Mouse (Mus musculus) hindbrain, postnatal 0 days (tissue): ENCODE measurements at regions not wholly inside any gene's neighbourhood (a gene's known extent, or its start where the extent isn't known, plus 50 kb on each side); places are given as distances from the start of the nearest gene placed in this dataset.

Source experiments
- ATAC-seq: fragments of 200-750 bp; cut with Nextera tagmentation; 2 replicates; pipeline ENCODE4 v1.8.0; 2017; ENCODE audit warnings: mild to moderate bottlenecking, moderate TSS enrichment, moderate library complexity
- DNase-seq: peaks from one replicate; pipeline ENCODE4 v3.0.0-alpha.2; 2015; ENCODE audit warnings: low spot score
- H3K27ac ChIP-seq: fragments of 300-500 bp; sonication (generic); 2 replicates; pipeline ENCODE4 v1.5.1; 2014; ENCODE audit warnings: mild to moderate bottlenecking
- H3K27me3 ChIP-seq: fragments of 300-500 bp; sonication (generic); 2 replicates; pipeline ENCODE4 v1.6.1; 2014; ENCODE audit warnings: low read length, mixed read lengths; ENCODE audit not compliant: insufficient read depth
- H3K36me3 ChIP-seq: fragments of 300-500 bp; sonication (generic); 2 replicates; pipeline ENCODE4 v1.6.1; 2014; ENCODE audit warnings: low read length, mixed read lengths; ENCODE audit not compliant: insufficient read depth
- H3K4me1 ChIP-seq: fragments of 300-500 bp; sonication (generic); 2 replicates; pipeline ENCODE4 v1.6.1; 2014; ENCODE audit warnings: antibody characterized with exemption, low read length, mixed read lengths; ENCODE audit not compliant: insufficient read depth
- H3K4me2 ChIP-seq: fragments of 300-500 bp; sonication (generic); 2 replicates; pipeline ENCODE4 v1.6.1; 2014; ENCODE audit warnings: low read depth, mild to moderate bottlenecking, low read length, moderate library complexity, mixed read lengths
- H3K4me3 ChIP-seq: fragments of 300-500 bp; sonication (generic); 2 replicates; pipeline ENCODE4 v1.5.1; 2014; ENCODE audit warnings: low read length
- H3K9ac ChIP-seq: fragments of 300-500 bp; sonication (generic); replicated peaks from 2 replicates; pipeline ENCODE4 v1.6.1; 2014; ENCODE audit warnings: mild to moderate bottlenecking, low read length, moderate library complexity, mixed read lengths
- H3K9me3 ChIP-seq: fragments of 300-500 bp; sonication (generic); 2 replicates; pipeline ENCODE4 v1.6.1; 2016; ENCODE audit warnings: low read length, mixed read lengths
- CTCF ChIP-seq: IDR thresholded peaks from 2 replicates; pipeline ENCODE4 v1.5.1; 2016; ENCODE audit warnings: antibody characterized with exemption, control low read depth, low read depth
- WGBS: fragments of 180-500 bp; shearing (Covaris S2); extraction: QIAGEN DNeasy Blood & Tissue Kit; methylation state at CpG from one replicate; pipeline ENCODE4 v1.1.7; 2014; 5-methylcytosine and 5-hydroxymethylcytosine counted together

GRCm38 (mm10) chr1:143132806-143133205 is 507.7 kb upstream of the B3galt2 start:
- Histone ChIP-seq H3K4me2 (no peak overlapping the region), H3K4me1 (no peaks in the 10 kb centered on the region), H3K27ac (no peak overlapping the region), H3K9ac (no peak overlapping the region), H3K36me3 (no peaks in the 10 kb centered on the region), H3K9me3 (no peaks in the 10 kb centered on the region), H3K27me3 (no peaks in the 10 kb centered on the region), H3K4me3 (no peak overlapping the region)
- no peak for TF ChIP-seq CTCF
- no peak for DNase-seq
- no peak for ATAC-seq
- WGBS: 89% methylated on average over 2 of the region's 2 CpGs

DNA sequence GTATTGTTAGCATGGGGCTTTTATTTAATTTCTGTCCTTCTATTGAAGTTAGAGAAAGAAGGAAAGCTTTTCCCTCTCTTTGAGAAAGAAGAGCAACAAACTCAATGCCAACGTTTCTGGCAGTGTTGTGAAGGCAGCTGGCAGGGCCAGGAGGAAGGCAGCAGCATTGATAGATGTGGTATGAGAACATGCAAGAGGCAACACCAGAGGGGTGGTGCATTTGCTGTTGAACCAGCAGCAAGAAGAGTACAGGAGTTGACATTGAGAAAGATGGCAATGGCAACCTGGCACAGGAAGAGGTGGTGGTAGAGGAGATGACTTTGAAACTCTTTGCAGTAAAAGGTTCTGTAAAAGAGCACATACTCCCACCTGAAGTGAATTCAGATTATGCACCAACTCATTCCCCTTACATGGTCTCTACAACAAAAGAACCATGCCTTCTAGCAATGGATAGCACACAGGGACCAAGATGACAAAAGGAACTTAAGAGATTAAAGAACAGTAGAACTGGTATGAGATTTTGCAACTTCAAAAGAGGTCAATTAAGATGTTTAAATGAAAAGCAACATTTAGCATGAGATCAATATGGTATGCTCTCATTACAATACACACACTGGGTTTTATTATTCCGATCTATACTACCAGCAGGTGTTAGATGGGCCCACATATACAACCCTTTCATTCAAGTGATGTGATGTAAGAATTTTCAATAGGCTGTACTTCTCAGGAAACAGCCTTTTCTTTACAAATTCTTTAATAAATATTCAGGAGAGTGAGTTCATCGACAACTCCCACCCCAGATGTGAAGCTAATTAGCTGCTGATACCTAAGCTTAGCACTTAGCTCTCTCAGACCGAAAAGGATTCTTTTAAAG is 495.1 kb upstream of the B3galt2 start:
- Histone ChIP-seq H3K36me3 (no peaks in the 10 kb centered on the region), H3K4me1 (no peaks in the 10 kb centered on the region), H3K27ac (no peak overlapping the region), H3K9me3 (no peaks in the 10 kb centered on the region), H3K4me2 (no peak overlapping the region), H3K9ac (no peak overlapping the region), H3K27me3 (no peaks in the 10 kb centered on the region), H3K4me3 (no peak overlapping the region)
- no peak for TF ChIP-seq CTCF
- DNase-seq (no peak), ATAC-seq (no peak)
- WGBS: 55% methylated on average over 4 of the region's 4 CpGs

GRCm38 (mm10) chr1:143171286-143171685 is 469.2 kb upstream of the B3galt2 start:
- H3K4me3 ChIP-seq: no peak overlapping the region
- no peaks in the 10 kb centered on the region for H3K27me3 ChIP-seq
- no peaks in the 10 kb centered on the region for H3K9me3 ChIP-seq
- no peak overlapping the region for H3K27ac ChIP-seq
- H3K4me1 ChIP-seq: no peaks in the 10 kb centered on the region
- H3K4me2 ChIP-seq: no peak overlapping the region
- DNase-seq: peak; percentile 70
- no peak overlapping the region for H3K9ac ChIP-seq
- WGBS: 67% methylated on average over 9 of the region's 9 CpGs
- no peaks in the 10 kb centered on the region for H3K36me3 ChIP-seq
- TF ChIP-seq CTCF: no peak
- peak; percentile 92 for ATAC-seq

GRCm38 (mm10) chr1:143173836-143174235 is 466.6 kb upstream of the B3galt2 start:
- Histone ChIP-seq H3K4me2 (no peak overlapping the region), H3K4me1 (no peaks in the 10 kb centered on the region), H3K9ac (no peak overlapping the region), H3K36me3 (no peaks in the 10 kb centered on the region), H3K27ac (no peak overlapping the region), H3K4me3 (no peak overlapping the region), H3K9me3 (no peaks in the 10 kb centered on the region), H3K27me3 (no peaks in the 10 kb centered on the region)
- WGBS: 71% methylated on average over 2 of the region's 2 CpGs
- TF ChIP-seq CTCF: no peak
- peak; percentile 57 for DNase-seq
- peak; percentile 74 for ATAC-seq

DNA sequence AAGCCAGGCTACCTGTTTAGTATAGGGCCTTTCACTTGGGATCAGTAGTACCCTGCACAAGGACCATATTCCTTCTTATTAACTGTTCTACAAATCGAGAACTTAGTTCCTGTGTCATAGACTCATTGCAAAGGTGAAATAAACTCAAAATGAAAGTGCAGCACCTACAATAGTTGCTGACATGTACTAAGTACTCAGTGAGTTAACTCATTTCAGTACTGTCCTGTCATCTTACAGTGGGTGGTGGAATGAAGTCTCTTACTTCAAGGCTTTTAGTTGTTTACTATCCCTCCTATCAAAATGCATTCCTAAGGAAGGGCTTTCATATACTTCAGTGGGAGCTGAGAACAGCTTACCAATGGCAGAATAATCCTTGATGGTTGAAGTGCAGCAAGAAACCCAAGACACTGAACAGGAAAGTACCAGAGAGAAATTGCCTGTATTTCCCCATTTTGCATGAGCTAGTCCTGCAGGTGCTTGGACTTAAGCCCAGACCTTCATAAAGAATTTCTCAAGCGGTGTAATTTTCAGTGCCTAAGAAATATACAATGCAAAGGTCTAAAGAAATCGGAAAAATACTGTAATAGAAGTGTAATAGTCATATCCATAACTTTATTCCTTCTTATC is 448.2 kb upstream of the B3galt2 start:
- Histone ChIP-seq H3K4me2 (no peak overlapping the region), H3K9me3 (no peaks in the 10 kb centered on the region), H3K4me1 (no peaks in the 10 kb centered on the region), H3K27me3 (no peaks in the 10 kb centered on the region), H3K36me3 (no peaks in the 10 kb centered on the region), H3K27ac (no peak overlapping the region), H3K9ac (no peak overlapping the region), H3K4me3 (no peak overlapping the region)
- TF ChIP-seq CTCF: no peak
- 85% methylated on average over 3 of the region's 3 CpGs for WGBS
- DNase-seq (no peak), ATAC-seq (no peak)

- Histone ChIP-seq H3K4me3 (no peak overlapping the region), H3K9ac (no peak overlapping the region), H3K4me1 (no peaks in the 10 kb centered on the region), H3K4me2 (no peak overlapping the region), H3K27ac (no peak overlapping the region), H3K36me3 (no peaks in the 10 kb centered on the region), H3K9me3 (no peaks in the 10 kb centered on the region), H3K27me3 (no peaks in the 10 kb centered on the region)
- TF ChIP-seq CTCF: no peak
- WGBS: 47% methylated on average over 4 of the region's 4 CpGs
- ATAC-seq (peak; percentile 71), DNase-seq (peak; percentile 71)
Measured at GRCm38 (mm10) chr1:143200213-143200889, 440.1 kb upstream of the B3galt2 start.
